Mouse (Mus musculus) right cerebral cortex, postnatal 14 days (tissue): Measurements from ENCODE around the gene Tatdn2.
"Not testable (repeated sequence)": the region's sequence is repeated elsewhere in the genome, so short reads cannot be mapped to it uniquely, and the experiment has no call there.

Source experiments
- DNase-seq: peaks from one replicate; pipeline ENCODE4 v3.0.0; 2022

The Tatdn2 gene

GRCm38 (mm10) chr6:113696582-113697221 is at the start of gene Tatdn2:
Tatdn2 (plus strand) TSS chr6:113697050.
- peak; percentile 94 for DNase-seq

GRCm38 (mm10) chr6:113649346-113650196 is 47.3 kb upstream of the Tatdn2 start:
- DNase-seq = no peak

DNA sequence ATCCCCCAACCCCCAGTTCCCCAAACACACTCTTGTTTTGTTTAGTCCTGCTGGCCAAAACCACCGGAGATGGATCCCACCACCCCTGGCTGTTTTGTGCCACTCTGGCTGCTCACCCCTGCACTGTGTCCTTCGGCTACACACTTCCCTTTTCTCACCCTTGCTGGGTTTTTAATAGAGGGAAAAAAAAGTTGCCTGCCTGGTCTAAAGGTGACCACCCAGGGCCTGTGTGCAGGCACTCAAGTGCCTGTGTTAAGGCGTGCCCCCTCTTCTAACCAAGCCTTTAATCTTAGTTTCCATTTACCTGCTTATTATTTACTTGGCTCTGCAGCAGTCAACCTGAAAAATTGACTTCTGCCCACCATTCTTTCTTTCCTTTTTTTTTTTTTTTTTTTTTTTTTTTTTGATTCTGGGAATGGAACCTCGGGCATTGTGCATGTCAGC is 46.6 kb upstream of the Tatdn2 start:
- DNase-seq = no peak

- no peak for DNase-seq
Measured at GRCm38 (mm10) chr6:113651626-113652025, 45.2 kb upstream of the Tatdn2 start.

DNA sequence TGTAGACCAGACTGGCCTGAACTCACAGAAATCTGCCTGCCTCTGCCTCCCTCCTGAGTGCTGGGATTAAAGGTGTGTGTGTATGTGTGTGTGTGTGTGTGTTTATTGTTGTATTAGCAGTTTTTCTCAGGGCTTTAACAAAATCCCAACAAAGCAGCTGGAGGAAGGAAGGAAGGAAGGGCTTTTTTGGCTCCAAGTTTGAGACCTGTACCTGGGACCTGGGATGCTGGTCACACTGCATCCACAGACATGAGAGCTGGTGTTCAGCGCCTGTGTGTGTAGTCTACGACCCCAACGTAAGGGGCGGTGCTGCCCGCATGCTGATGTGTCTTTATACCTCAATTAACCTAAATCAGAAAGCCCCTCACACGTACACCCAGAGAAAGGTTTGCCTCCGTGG is 43.3 kb upstream of the Tatdn2 start:
- DNase-seq = no peak

GRCm38 (mm10) chr6:113654102-113654501 is 42.7 kb upstream of the Tatdn2 start:
- DNase-seq = no peak

DNA sequence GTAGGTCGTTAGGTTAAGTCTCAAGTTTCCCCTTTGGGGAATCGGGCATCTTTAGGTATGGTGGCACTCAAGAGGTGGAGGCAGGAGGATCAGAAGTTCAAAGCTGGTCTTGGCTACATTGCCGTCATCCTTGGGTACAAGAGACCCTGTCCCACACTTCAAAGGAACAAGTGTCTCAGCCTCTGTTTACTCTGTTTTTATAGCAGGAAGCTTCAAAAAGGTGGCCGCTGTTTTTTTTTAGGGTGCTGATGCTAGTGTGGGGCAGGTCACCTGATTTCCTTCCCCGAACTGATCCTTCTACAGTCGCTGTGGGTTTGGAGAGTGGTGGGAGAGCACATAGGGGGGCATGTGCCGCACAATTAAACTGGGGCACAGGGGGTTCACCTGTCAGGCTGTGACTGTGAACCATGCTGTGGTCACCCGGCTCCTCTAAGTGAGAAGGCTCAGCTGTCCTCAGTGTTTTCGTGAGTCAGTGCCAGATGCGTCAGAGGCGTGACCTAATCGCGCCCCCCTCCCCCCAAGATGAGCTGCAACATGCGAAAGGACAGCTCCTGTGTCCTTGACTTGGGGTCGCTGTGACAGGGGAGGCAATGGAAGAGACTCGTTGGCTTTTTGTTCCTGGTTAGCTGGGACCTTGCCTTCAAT is 42.0 kb upstream of the Tatdn2 start:
- DNase-seq = no peak

- no peak for DNase-seq
Measured at GRCm38 (mm10) chr6:113655475-113655874, 41.4 kb upstream of the Tatdn2 start.

GRCm38 (mm10) chr6:113656847-113657246 is 40.0 kb upstream of the Tatdn2 start:
- no peak for DNase-seq

DNA sequence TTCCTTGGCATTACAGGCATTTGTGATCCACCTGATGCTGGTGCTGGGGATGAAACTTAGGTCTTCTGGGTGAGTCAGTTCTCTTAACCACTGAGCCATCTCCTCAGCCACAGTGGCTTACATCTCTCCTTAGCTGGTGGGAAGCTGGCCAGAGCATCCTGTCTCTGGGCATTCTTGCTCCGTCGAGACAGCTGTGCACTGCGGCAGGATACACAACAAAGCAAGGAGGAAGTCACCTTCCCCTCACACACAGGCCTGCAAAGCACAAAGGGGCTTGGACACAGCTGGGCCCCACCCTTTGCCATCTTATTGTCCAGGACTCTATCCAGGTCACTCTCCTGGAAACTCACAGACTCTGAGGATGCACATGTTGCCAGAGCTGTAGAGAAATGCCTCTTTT is 38.6 kb upstream of the Tatdn2 start:
- DNase-seq = no peak

- DNase-seq = no peak
Measured at GRCm38 (mm10) chr6:113659648-113660491, 37.0 kb upstream of the Tatdn2 start.

- DNase-seq = no peak
Measured at GRCm38 (mm10) chr6:113660492-113661352, 36.1 kb upstream of the Tatdn2 start.

DNA sequence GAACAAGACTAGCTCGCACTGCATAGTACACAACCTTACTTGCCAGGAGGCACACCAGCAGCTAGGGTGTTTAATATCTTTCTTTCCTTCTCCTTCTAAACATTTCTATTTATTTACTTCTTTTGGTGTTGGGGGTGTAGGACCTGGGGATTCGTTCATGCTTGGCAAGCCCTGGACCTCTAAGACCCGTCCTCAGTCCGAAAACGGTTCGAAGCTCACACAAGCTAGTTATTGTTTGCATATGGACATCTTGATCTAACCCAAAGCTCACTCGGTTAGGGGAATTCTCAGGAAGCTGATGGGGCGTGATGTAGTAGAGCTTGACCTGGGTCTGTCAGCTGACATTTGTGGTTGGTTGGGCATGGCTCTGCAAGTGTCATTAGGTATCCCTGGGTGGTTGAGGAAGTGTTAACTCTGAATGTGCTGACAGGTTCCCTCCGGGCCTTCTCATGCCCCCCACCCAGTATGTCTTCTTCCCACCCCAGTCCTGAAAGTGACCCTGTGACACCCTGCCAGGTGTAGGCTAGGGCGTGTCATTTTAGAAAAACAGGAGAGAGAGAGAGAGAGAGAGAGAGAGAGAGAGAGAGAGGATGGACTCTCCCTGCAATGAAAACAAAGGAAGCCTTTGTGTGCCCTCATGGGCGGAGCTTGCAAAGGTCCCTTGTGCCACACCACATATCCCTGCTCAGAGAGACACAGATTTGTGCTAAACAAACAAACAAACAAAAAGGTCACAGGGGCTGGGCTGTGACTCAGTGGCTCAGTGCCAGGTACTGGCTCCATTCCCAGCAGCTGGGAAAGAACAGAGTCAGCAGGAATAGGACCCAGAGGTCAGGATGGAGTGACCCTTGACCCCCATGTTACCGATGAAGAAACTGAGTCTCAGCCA is 35.3 kb upstream of the Tatdn2 start:
- DNase-seq = peak; percentile 33

DNA sequence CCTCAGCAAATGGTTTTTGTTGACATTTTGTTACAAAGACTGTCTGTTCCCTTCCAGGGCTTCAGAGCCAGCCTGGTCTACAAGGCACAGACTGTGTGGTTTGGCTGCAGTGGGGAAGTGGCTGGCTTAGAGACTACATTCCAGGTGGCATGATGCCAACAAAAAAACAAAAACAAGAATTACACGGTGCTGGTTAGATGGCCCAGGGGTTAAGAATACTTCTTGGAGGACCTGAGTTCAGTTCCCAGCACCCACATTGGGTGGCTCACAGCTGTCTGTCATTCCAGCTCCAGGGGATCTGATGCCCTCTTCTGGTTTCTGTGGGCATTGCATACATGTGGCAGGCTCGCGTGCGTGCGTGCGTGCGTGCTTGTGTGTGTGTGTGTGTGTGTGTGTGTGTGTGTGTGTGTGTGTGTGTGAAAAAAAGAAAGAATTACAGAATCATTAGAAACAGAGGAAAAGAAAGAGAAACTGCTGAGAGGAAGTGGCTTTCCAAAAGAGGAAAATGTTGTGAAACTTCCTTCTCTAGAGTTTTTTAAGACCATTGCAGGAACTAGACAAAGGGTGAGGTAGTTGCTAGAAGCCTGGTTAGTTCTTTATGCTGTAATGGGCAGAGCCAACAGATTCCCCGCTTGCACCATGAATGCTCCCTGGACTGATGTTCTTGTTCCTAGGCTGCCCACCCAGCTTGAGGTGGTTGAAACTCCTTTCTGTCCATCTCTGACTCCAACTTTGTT is 33.7 kb upstream of the Tatdn2 start:
- no peak for DNase-seq

GRCm38 (mm10) chr6:113664305-113664704 is 32.5 kb upstream of the Tatdn2 start:
- no peak for DNase-seq

DNA sequence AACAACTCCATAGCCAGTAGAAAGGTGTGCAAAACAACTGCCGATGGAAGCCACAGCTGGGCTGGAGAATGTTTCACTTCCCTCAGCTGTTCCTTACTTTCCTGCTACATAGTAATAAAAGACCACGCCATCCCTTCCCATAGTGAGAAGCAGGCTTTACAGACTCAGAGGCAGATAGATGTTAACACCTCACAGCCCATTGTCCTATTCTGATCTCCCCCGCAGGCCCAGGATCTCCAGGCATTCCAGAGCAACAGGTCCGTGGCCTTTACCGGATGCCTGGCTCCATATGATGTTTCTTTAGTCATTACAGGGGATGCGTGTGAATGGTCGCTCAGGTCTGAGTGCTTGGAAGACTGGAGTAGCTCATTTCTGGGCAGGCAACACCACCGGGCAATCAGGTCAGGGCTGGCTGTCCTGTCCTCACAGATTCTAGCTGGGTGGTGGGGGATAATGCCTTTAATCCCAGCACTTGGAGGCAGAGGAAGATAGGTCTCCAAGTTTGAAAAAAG is 29.2 kb upstream of the Tatdn2 start:
- DNase-seq = no peak

DNA sequence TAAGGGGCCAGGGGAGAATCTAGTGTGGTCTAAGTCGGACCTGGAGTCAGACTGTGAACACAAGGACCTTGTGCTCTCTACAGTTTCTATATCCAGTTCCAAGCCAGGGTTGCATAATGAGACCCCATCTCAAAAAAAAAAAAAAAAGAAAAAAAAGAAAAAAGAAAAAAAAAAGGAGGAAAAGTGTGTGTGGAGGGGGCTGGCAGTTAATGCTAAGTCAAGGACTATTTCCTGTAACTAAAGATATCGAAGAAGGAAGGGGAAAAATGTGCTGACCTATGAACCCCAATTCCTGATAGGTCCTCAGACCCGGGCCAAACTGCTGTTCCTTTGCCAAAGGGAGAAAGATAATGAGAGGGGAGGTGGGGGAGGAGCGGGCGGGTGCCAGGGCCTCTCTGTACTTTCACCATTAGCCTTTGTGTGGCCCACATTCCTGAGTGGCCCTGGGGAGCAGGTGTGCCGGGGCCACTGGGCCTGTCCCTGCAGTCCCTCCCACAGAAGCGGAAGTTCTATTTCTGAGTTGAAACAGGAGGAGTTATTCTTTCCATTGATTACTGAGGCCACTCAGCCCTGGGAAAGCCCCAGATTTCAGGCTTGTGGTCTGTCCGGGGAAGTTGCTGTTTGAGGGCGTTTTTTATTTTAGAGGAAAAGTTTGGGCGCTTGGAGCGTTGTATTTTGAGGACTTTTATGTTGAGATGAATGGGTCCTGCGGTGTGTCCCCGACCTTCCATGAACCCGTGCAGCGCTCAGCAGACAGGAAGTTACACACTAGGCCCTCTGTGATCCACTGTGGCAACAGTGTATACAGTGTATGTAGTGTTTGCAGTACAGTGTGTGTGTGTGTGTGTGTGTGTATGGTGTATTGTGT is 28.3 kb upstream of the Tatdn2 start:
- DNase-seq = no peak

DNA sequence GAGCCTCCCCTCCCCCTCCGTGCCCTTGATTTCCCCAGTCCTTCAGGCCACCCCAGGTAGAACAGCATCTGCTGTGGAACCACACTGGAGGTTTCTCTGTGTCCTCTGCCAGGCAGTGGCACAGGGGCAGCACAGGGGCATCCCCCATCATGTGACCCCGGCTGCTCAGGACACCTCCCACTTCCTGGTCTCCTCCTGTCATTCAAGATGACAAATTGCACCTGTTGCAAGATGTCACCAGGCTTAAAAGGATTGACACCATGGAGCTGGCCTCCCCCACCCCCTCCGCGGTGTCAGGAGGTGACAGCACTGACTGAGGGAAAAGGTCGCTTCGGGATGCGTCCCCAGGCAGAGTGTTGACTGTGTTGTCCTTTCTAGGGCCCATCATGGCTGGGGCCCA is 27.0 kb upstream of the Tatdn2 start:
- no peak for DNase-seq

DNA sequence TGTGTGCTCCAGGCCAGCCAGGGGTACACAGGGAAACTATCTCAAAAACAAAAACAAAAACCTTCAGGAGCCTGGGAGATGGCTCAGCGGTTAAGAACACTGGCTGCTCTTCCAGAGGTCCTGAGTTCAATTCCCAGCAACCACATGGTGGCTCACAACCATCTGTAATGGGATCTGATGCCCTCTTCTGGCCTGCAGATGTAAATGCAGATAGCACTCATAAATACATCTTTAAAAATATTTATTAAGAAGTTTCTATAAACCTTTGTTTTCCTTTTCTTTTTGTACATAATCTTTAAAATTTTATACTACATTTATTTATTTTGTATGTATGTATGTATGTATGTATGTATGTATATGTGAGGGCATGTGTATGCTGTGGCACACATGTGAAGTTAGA is 24.8 kb upstream of the Tatdn2 start:
- not testable (repeated sequence) for DNase-seq
